ENCODE assay signal across 31 mouse cellular contexts in the genomic region with DNA sequence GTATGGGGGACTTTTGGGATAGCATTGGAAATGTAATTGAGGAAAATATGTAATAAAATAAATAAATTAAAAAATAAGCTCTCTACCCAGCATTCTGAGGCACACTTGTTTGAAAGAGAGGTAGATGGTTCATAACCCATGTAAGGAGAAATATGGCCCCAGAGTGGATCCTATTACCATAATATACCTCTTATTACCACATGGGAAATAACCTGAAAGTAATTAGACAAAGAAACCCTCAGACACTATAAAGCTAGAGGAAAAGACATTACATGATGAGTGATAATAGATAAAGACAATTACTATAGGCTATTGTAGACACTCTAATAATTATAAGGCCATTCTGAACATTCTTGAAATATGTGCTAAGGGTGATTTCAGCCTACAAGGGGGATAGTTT.
"Had no signal": no experiment of that assay in that cellular context is flagged by ENCODE, and none has a peak within 500 bp of the region (broad histone marks: within the 10 kb centered on the region; RNA-seq: fewer than 3 reads in every experiment).

No protein-coding gene starts in this region.

- H3K9ac ChIP-seq: limb, embryonic 12.5 days; limb, embryonic 13.5 days; limb, embryonic 15.5 days; liver, embryonic 12.5 days; liver, embryonic 13.5 days; liver, embryonic 14.5 days; liver, embryonic 15.5 days; liver, postnatal 0 days; lung, embryonic 14.5 days; lung, embryonic 15.5 days; midbrain, embryonic 12.5 days; midbrain, embryonic 13.5 days; midbrain, embryonic 15.5 days had no signal

- H3K4me1 ChIP-seq: limb, embryonic 10.5 days; limb, embryonic 12.5 days; limb, embryonic 13.5 days; limb, embryonic 15.5 days; liver, embryonic 12.5 days; liver, embryonic 13.5 days; liver, embryonic 15.5 days; lung, embryonic 15.5 days; megakaryocyte, embryonic 14.5 days; midbrain, embryonic 10.5 days; midbrain, embryonic 12.5 days; midbrain, embryonic 13.5 days; midbrain, embryonic 15.5 days had no signal

- H3K9me3 ChIP-seq: limb, embryonic 10.5 days; limb, embryonic 12.5 days; limb, embryonic 13.5 days; limb, embryonic 15.5 days; liver, embryonic 12.5 days; liver, embryonic 13.5 days; liver, embryonic 15.5 days; lung, embryonic 15.5 days; midbrain, embryonic 10.5 days; midbrain, embryonic 12.5 days; midbrain, embryonic 13.5 days; midbrain, embryonic 15.5 days had no signal

- DNase-seq: left cerebral cortex, postnatal 4 days; liver; liver, embryonic 13.5 days; liver, postnatal 0 days; lung, adult 18-20 months; lung, adult 2 months; lung, embryonic 14.5 days; lung, postnatal 10 days; lung, postnatal 36 days; lung, postnatal 4 days; midbrain, embryonic 14.5 days had no signal

- H3K4me2 ChIP-seq: limb, embryonic 12.5 days; limb, embryonic 13.5 days; limb, embryonic 15.5 days; liver, embryonic 11.5 days; liver, embryonic 12.5 days; liver, embryonic 13.5 days; liver, embryonic 15.5 days; lung, embryonic 14.5 days; lung, embryonic 15.5 days; midbrain, embryonic 11.5 days; midbrain, embryonic 12.5 days; midbrain, embryonic 13.5 days; midbrain, embryonic 15.5 days had no signal

- ATAC-seq: liver, embryonic 12.5 days; liver, postnatal 0 days; lung, postnatal 0 days; midbrain, embryonic 13.5 days; midbrain, embryonic 15.5 days; midbrain, embryonic 16.5 days had no signal

- H3K4me3 ChIP-seq: left cerebral cortex, adult 2 months; limb, embryonic 10.5 days; limb, embryonic 12.5 days; limb, embryonic 13.5 days; limb, embryonic 15.5 days; liver, embryonic 12.5 days; liver, embryonic 13.5 days; liver, embryonic 15.5 days; lung, embryonic 15.5 days; megakaryocyte, embryonic 14.5 days; midbrain, embryonic 10.5 days; midbrain, embryonic 12.5 days; midbrain, embryonic 13.5 days; midbrain, embryonic 15.5 days; myocyte had no signal

- H3K27ac ChIP-seq: left cerebral cortex, adult 2 months; limb, embryonic 10.5 days; limb, embryonic 12.5 days; limb, embryonic 13.5 days; limb, embryonic 15.5 days; liver, embryonic 12.5 days; liver, embryonic 13.5 days; liver, embryonic 14.5 days; liver, embryonic 15.5 days; lung, embryonic 15.5 days; macrophage; midbrain, embryonic 10.5 days; midbrain, embryonic 12.5 days; midbrain, embryonic 13.5 days; midbrain, embryonic 15.5 days had no signal

- H3K27me3 ChIP-seq: limb, embryonic 12.5 days; limb, embryonic 13.5 days; limb, embryonic 15.5 days; liver, embryonic 12.5 days; liver, embryonic 13.5 days; liver, embryonic 15.5 days; lung, embryonic 15.5 days; megakaryocyte, embryonic 14.5 days; midbrain, embryonic 12.5 days; midbrain, embryonic 13.5 days; midbrain, embryonic 15.5 days had no signal

- H3K36me3 ChIP-seq: limb, embryonic 10.5 days; limb, embryonic 12.5 days; limb, embryonic 13.5 days; limb, embryonic 15.5 days; liver, embryonic 12.5 days; liver, embryonic 13.5 days; liver, embryonic 15.5 days; lung, embryonic 15.5 days; midbrain, embryonic 10.5 days; midbrain, embryonic 12.5 days; midbrain, embryonic 13.5 days; midbrain, embryonic 15.5 days had no signal
